Mouse (Mus musculus) ovary, postnatal 36 days (tissue): ENCODE measurements around the gene Ctrb1.

Source experiments
- DNase-seq: peaks from one replicate; pipeline ENCODE4 v3.0.0; 2022; ENCODE audit warnings: low spot score, mixed read lengths

The Ctrb1 gene

DNA sequence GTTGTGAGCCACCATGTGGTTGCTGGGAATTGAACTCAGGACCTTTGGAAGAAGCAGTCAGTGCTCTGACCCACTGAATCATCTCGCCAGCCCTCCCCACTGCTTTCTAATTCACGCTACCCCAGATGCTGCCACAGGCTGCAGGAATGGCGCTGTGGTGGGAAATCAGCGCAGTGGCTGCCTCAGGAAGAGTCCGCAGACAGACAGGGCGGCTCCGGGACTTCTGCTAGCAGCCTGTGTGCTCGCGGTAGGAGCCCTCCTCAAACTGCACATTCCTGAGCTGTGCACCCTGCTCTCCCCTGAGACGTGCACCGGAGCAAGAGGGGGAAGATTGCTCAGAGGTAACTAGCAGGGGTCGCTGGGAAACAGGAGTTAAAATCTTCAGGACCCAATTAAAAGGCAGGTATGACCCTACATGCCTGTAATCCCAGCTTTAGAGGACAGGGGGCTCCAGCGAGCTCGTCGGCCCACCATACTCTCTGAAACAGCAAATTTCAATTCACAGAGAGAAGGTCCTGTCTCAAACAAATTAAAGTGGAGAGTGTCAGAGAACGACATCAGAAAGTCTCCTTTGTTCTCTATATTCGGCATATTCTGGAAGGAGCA lies 10.3 kb downstream of the Ctrb1 start:
- DNase-seq: no peak

GRCm38 (mm10) chr8:111678848-111679247 lies 12.0 kb downstream of the Ctrb1 start:
- no peak for DNase-seq

DNA sequence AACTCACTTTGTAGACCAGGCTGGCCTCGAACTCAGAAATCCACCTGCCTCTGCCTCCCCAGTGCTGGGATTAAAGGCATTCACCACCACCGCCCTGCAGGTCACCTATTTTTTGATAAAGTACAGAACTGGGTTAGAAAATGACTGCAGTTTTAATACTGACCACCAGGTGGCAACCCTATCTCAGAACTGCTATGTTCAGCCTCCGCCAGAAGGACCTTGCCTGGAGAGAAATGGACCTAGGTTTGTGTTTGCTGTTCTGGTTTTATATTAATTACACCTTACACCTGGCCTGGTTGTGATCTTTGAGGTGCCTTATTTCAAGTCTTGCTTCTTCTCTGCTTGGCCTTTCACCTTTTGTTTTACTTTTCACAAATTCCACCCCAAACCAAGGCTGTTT lies 12.7 kb downstream of the Ctrb1 start:
- no peak for DNase-seq

DNA sequence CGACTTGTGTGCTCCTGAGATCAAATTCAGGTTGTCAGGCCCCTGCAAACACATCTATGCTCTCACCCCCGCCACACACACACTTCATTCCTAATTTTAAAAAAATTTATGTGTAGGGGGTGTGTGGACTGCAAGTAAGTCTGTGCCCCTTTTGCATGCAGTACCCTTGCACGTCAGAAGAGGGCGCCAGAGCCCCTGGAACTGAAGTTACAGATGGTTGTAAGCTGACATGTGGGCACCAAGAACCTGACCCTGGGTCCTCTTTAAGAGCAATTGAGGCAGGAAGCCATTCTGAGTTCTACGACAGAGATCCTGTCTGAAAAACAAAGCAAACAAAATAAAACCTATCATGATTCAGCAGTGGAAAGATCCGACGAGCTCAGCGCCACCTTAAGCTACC lies 14.6 kb downstream of the Ctrb1 start:
- no peak for DNase-seq

DNA sequence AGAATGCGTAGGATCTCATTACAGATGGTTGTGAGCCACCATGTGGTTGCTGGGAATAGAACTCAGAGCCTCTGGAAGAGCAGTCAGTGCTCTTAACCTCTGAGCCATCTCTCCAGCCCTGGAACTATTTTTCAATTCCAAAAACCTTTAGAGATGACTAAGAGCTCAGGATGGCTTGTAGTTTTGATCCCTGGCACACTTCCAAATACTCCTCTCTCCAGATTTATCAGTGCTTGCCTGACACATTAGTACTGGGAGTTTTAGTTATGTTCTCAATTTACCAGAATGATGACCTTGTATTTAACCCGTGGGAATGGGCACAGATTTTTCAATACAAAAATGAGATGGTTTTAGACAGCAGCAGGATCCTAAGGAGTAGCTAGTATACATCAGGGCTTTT lies 24.1 kb downstream of the Ctrb1 start:
- DNase-seq: no peak

DNA sequence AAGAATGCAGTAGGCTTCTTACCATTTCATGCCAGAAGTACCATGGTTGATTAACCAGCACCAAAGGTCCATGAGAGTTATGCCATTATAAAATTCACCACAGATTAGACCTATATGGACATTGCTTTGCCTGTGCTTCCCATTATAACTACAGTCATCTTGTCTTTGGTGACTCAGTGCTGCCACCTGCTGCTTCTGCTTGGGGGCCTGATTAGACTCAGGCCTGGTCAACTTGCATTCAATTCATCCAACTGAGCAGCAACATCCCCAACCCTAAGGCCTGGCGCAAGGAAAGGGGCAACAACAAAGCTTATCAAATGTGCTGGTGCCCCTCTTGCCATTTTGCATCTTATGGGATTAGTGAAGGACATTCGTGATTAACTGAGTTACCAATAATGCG lies 28.3 kb downstream of the Ctrb1 start:
- DNase-seq: peak; percentile 82

DNA sequence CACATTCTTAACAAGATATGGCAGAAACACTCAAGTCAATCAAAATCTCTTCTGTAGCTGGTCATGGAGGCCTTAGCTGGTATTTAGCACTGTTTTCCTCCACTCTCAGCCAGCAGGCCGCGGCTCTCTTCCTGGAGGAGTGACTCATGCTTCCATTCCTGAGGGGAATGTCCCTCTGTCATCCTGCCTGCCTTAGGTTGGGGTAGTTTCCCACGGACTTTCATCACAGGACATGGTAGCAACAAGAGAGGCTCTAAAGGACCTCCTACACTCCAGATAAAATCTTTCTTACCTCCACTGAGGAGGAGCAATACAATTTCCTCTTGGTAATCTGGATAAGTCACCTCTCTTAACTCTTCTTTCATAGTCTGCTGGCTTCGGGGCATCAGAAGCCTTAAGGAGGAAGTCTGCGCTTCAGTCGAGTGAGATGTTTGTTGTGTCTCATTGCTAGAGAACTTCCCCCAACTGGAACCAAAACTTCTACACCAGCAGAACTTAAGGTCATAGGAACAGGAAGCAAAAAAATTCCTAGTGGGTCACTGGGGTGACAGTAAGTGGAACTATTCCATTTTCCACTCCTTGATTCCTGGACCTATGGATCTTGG lies 31.9 kb downstream of the Ctrb1 start:
- no peak for DNase-seq

GRCm38 (mm10) chr8:111657312-111657854 lies 33.4 kb downstream of the Ctrb1 start:
- DNase-seq: no peak

DNA sequence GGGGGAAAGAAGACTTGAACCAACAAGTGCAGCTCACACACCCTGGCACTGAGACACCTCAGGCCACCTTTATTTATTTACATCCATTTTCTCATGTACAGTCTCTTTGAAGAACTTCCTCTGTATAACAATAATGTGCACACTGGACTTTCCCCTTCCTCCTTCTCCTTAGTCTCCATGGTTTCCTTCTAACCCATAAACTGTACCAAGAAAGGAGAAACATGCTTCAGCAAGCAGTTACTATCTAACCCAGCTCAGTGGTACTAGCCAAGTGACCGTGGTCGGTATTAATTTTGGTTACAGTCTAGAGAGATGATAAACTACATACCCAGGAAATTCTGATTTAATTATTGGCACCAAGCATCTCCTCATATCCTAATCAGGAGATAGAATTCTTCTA lies 37.3 kb downstream of the Ctrb1 start:
- DNase-seq: no peak

DNA sequence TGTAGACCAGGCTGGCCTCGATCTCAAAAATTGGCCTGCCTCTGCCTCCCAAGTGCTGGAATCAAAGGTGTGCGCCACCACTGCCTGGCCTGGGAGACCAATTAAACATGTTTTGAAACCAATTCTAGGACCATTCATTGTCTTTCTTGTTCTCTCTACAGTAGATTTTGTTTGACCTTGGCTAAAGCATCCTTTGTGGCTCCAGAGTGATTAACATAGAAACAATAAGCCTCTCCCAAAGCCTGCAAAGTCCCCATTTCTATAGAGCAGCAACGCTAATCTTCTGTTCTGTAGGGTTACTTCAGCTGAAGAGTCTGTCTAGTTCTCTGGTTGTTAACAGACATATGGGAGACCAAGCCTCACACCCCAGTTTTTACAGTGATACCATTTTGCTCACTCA lies 40.2 kb downstream of the Ctrb1 start:
- DNase-seq: no peak

- DNase-seq: no peak
These were observed 42.0 kb downstream of the Ctrb1 start for GRCm38 (mm10) chr8:111648834-111649233.

- no peak for DNase-seq
These were observed 45.1 kb downstream of the Ctrb1 start for GRCm38 (mm10) chr8:111645715-111646114.

GRCm38 (mm10) chr8:111644286-111645051 lies 46.3 kb downstream of the Ctrb1 start:
- DNase-seq: peak; percentile 14

DNA sequence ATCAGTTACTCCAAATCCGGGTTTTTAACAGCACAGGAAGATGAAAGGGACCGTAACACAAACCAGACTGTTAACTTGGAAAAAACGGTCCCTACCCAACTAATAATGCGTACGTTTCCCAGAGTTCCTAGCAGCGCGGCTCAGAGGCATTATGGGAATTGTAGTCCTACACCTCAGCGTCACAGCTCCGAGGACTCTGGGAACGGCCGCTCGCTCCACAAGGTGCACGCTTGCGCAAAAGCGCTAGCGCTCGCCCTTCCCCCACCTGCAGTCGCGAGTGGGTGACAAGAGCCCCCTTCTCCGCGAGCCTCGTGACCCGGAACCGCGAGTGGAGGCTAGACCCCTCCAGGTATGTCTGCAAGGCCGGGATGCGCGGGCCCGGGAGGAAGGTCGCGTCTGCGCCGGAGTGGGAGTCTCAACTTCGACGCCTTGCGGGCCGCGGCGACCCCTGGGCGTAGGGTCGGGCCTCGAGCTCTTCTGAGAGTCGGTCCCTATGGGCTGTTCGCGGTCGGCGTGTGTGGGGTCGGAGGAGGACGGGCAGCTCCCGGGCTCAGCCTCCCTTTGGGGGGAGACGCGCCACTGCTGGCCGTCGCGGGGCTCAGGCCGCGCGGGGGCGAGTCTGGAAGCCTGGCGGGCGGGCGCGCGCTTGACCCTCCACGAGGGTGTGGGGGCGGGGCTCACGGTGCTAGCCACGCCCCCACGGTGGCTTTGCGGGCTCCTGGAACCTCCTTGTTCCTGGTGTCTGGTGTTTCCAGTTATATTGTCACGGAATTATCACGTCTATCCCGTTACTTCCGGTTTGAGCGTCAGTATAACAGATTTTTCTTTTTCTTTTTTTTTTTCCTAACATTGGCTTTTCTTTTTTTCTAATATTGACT lies 47.3 kb downstream of the Ctrb1 start, which contains the start of gene Zfp1:
Gene Zfp1 (plus strand): TSS at position 138 of the 878 bp plus-strand sequence.
- DNase-seq: peak; percentile 90

DNA sequence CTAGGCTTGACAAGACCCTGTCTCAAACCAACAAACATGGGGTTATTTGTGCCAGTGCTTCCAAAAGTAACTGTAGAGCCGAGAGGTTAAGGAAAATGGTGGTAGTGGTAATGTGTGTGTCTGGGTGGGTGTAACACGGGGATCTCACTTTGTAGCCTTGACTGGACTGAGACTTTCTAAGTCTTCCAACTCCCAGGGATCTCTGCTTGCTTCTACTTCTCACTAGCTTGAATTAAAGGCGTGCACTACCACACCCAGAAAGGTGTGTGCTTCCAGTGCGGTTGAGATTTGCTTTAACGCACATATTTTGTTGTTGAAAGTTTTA lies 47.9 kb downstream of the Ctrb1 start:
- DNase-seq: no peak

GRCm38 (mm10) chr8:111642496-111642895 lies 48.3 kb downstream of the Ctrb1 start:
- no peak for DNase-seq

DNA sequence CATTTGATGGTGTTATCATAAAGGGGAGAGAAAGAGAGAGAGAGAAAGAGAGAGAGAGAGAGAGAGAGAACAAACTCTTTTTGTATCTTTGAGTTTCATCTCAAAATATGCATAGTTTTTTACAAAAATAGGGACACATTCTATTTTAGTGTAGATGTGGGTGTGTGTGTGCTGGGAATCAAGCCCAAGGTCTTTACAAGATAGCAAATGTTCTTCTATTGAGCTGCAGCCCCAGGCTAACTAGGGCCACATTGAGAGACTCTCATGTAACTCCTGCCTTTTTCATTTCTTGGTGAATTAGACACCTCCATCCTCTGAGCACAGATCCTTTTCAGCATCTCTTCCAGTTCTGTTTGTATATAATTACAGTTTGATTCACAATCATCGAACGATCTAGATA lies 49.7 kb downstream of the Ctrb1 start:
- DNase-seq: no peak

GRCm38 (mm10) chr8:111638086-111638485 lies 52.7 kb downstream of the Ctrb1 start:
- no peak for DNase-seq
